Mouse (Mus musculus): ENCODE measurements around the gene Tas1r1.

DNA sequence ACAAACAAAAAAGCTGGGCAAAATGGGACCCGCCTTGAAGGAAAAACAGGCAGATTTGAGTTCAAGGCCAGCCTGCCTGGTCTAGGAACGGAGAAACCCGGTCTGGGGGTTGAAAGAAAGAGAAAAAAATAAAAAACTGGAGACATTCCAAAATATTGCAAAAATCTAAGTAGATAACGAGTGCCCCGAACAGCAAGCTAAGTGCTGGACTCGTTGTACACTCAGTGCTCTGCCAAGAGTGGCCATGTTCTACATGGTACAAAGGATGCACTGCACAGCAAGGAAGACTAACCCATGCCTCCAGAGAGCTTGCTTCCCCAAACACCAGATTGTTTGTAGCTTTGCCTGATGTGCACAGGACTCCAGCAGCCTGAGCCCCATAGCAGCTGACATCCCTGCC lies 45.3 kb downstream of the Tas1r1 start:
- TF ChIP-seq JUND (IDR thresholded peaks at IDR 0.05; ENCODE audit: low read depth, low read length): no peak
- TF ChIP-seq TCF12 (IDR thresholded peaks at IDR 0.05; ENCODE audit: low read depth, low read length): no peak
- TF ChIP-seq NRF1 (IDR thresholded peaks at IDR 0.05; ENCODE audit: insufficient read depth, low read depth, low read length, poor library complexity, severe bottlenecking): no peak
- no peak for TF ChIP-seq POLR2A (IDR thresholded peaks at IDR 0.05; ENCODE audit: control insufficient read depth in 1 of 2, insufficient read depth in 1 of 2, low read depth in 1 of 2, low read length in 2 of 2, poor library complexity in 1 of 2)
- TF ChIP-seq CTCF (IDR thresholded peaks at IDR 0.05 in 2 of 3, conservative IDR thresholded peaks at IDR 0.05 in 1 of 3; ENCODE audit: control insufficient read depth in 1 of 3, insufficient read depth in 1 of 3, low read depth in 2 of 3, low read length in 3 of 3, poor library complexity in 1 of 3, severe bottlenecking in 1 of 3): no peak
- no peak for TF ChIP-seq TAL1 (IDR thresholded peaks at IDR 0.05; ENCODE audit: low read length)
- no peak for TF ChIP-seq KAT2A (conservative IDR thresholded peaks at IDR 0.05; ENCODE audit: low read depth, low read length)
- TF ChIP-seq GATA1 (IDR thresholded peaks at IDR 0.05; ENCODE audit: low read depth, low read length): no peak
